Mouse (Mus musculus) liver, postnatal 0 days (tissue): ENCODE results near the gene Gm4450.

ENCODE experiments used
- CTCF ChIP-seq: sonication (generic); IDR thresholded peaks from 2 replicates; pipeline ENCODE4 v1.5.1; 2016; ENCODE audit warnings: antibody characterized with exemption, low read depth
- EP300 ChIP-seq: IDR thresholded peaks from 2 replicates; pipeline ENCODE4 v1.6.1; 2016; ENCODE audit warnings: antibody characterized with exemption, low read depth, mild to moderate bottlenecking

DNA sequence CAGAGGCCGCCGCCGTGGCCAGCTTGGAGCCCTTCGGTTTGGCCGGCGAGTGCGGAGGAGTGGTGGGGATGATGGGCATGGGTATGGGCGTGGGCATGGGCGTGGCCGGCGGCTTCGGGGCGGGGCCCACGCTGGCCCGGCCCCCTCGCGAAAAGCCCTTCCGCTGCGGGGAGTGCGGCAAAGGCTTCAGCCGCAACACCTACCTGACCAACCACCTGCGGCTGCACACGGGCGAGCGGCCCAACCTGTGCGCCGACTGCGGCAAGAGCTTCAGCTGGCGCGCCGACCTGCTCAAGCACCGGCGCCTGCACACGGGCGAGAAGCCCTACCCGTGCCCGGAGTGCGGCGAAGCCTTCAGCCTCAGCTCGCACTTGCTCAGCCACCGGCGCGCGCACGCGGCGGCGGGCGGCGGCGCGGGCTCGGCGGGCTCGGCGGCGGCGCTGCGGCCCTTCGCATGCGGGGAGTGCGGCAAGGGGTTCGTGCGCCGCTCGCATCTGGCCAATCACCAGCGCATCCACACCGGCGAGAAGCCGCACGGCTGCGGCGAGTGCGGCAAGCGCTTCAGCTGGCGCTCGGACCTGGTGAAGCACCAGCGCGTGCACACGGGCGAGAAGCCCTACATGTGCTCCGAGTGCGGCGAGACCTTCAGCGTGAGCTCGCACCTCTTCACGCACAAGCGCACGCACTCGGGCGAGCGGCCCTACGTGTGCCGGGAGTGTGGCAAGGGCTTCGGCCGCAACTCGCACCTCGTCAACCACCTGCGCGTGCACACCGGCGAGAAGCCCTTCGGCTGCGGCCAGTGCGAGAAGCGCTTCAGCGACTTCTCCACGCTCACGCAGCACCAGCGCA, 29.1 kb downstream of the Gm4450 start:
- TF ChIP-seq CTCF: no peak
- no peak for TF ChIP-seq EP300
